Mouse (Mus musculus) CD4-positive, CD25-positive, alpha-beta regulatory T cell, adult 4 months (primary cell): Measurements from ENCODE around the gene Hps6. TPM values are rescaled to one million over a fixed set of nuclear protein-coding genes. Genes with fewer than 3 reads are reported as not detected.

Experiments used
- ATAC-seq: one replicate; pipeline ENCODE4 v1.8.0; 2017
- polyA plus RNA-seq, 2 experiments: library from polyadenylated mRNA; unstranded; fragments of 100-300 nt; shearing (Covaris generic); gene quantifications; one replicate each; pipeline ENCODE4 v1.2.1; 2017

Hps6 gene
- polyA plus RNA-seq, 2 experiments from 2014 or later, result 2.6 to 4.7 TPM

- ATAC-seq, result peak; percentile 22
These were observed 42.5 kb downstream of the Hps6 start for GRCm38 (mm10) chr19:46045696-46046311.

- no peak for ATAC-seq
These were observed 43.3 kb downstream of the Hps6 start for GRCm38 (mm10) chr19:46046621-46047025.

- no peak for ATAC-seq
These were observed 44.1 kb downstream of the Hps6 start for GRCm38 (mm10) chr19:46047426-46047825.

GRCm38 (mm10) chr19:46049129-46049528 is 45.8 kb downstream of the Hps6 start:
- no peak for ATAC-seq

- ATAC-seq, result peak; percentile 78
These were observed 47.2 kb downstream of the Hps6 start for GRCm38 (mm10) chr19:46050462-46050861.

Other genes with a start within 250 kb of the Hps6 start
- 100 to 1,000 TPM; 191 to 247 TPM for gene Mgea5, start 219.7 kb upstream of the Hps6 start, polyA plus RNA-seq
- 10 to 100 TPM; 17.3 to 17.4 TPM for gene Kcnip2, start 187.4 kb upstream of the Hps6 start, polyA plus RNA-seq
- 10 to 100 TPM in 1 of 2 experiments, 1 to 10 TPM in 1; 9.1 to 12.8 TPM for gene Armh3, start 5.0 kb upstream of the Hps6 start, polyA plus RNA-seq
- gene Pprc1, start 41.4 kb downstream of the Hps6 start, polyA plus RNA-seq, result 10 to 100 TPM; 20.3 to 20.4 TPM
- gene Ldb1, start 41.7 kb downstream of the Hps6 start, polyA plus RNA-seq, result 10 to 100 TPM; 43.6 to 47.2 TPM
- 10 to 100 TPM; 67.5 to 86.6 TPM for gene Nolc1, start 72.4 kb downstream of the Hps6 start, polyA plus RNA-seq
- gene Elovl3, start 128.4 kb downstream of the Hps6 start, polyA plus RNA-seq, result not detected
- gene Pitx3, start 144.8 kb downstream of the Hps6 start, polyA plus RNA-seq, result not detected
- gene Gbf1, start 149.0 kb downstream of the Hps6 start, polyA plus RNA-seq, result 10 to 100 TPM; 23.8 to 33.5 TPM